Mouse (Mus musculus) intestine, postnatal 0 days (tissue): ENCODE results near the gene Cacna1a. TPM values are rescaled to one million over a fixed set of nuclear protein-coding genes. Genes with fewer than 3 reads are reported as not detected.

Experiments used
- ATAC-seq: fragments of 200-750 bp; cut with Nextera tagmentation; 2 replicates; pipeline ENCODE4 v1.8.0; 2017; ENCODE audit warnings: mild to moderate bottlenecking, moderate TSS enrichment, moderate library complexity
- H3K27ac ChIP-seq: fragments of 300-500 bp; sonication (generic); 2 replicates; pipeline ENCODE4 v1.5.1; 2014; ENCODE audit warnings: mild to moderate bottlenecking, low read depth, low read length, moderate library complexity
- H3K27me3 ChIP-seq: fragments of 300-500 bp; sonication (generic); replicated peaks from 2 replicates; pipeline ENCODE4 v1.6.1; 2014; ENCODE audit warnings: low read length, mixed read lengths; ENCODE audit not compliant: control insufficient read depth, insufficient read depth
- H3K36me3 ChIP-seq: fragments of 300-500 bp; sonication (generic); 2 replicates; pipeline ENCODE4 v1.6.1; 2014; ENCODE audit warnings: mild to moderate bottlenecking, moderate library complexity; ENCODE audit not compliant: control insufficient read depth, insufficient read depth
- H3K4me1 ChIP-seq: fragments of 300-500 bp; sonication (generic); replicated peaks from 2 replicates; pipeline ENCODE4 v1.6.1; 2014; ENCODE audit warnings: antibody characterized with exemption, low read length, mixed read lengths; ENCODE audit not compliant: control insufficient read depth, insufficient read depth
- H3K4me2 ChIP-seq: fragments of 300-500 bp; sonication (generic); replicated peaks from 2 replicates; pipeline ENCODE4 v1.6.1; 2014; ENCODE audit warnings: low read depth, mild to moderate bottlenecking, moderate library complexity
- H3K4me3 ChIP-seq: fragments of 300-500 bp; sonication (generic); 2 replicates; pipeline ENCODE4 v1.5.1; 2014; ENCODE audit warnings: low read depth, low read length
- H3K9ac ChIP-seq: fragments of 300-500 bp; sonication (generic); 2 replicates; pipeline ENCODE4 v1.6.1; 2014; ENCODE audit warnings: mild to moderate bottlenecking, low read depth, low read length
- H3K9me3 ChIP-seq: fragments of 300-500 bp; sonication (generic); 2 replicates; pipeline ENCODE4 v1.6.1; 2016; ENCODE audit warnings: mixed run types; ENCODE audit not compliant: control insufficient read depth
- CTCF ChIP-seq: sonication (generic); IDR thresholded peaks from 2 replicates; pipeline ENCODE4 v1.5.1; 2016; ENCODE audit warnings: low read depth, mild to moderate bottlenecking, control low read depth, antibody characterized with exemption, moderate library complexity
- WGBS: fragments of 180-500 bp; shearing (Covaris S2); extraction: QIAGEN DNeasy Blood & Tissue Kit; methylation state at CpG from one replicate; pipeline ENCODE4 v1.1.7; 2014; 5-methylcytosine and 5-hydroxymethylcytosine counted together
- polyA plus RNA-seq: library from polyadenylated mRNA; unstranded; fragments of >200 nt; fragmentation: Nextera tagmentation; extraction: Ambion mirVana; gene quantifications from 2 replicates; pipeline ENCODE4 v1.2.1, GENCODE M21; 2015

Cacna1a gene
- polyA plus RNA-seq, 1 experiment from 2014 or later: 2.4 TPM

DNA sequence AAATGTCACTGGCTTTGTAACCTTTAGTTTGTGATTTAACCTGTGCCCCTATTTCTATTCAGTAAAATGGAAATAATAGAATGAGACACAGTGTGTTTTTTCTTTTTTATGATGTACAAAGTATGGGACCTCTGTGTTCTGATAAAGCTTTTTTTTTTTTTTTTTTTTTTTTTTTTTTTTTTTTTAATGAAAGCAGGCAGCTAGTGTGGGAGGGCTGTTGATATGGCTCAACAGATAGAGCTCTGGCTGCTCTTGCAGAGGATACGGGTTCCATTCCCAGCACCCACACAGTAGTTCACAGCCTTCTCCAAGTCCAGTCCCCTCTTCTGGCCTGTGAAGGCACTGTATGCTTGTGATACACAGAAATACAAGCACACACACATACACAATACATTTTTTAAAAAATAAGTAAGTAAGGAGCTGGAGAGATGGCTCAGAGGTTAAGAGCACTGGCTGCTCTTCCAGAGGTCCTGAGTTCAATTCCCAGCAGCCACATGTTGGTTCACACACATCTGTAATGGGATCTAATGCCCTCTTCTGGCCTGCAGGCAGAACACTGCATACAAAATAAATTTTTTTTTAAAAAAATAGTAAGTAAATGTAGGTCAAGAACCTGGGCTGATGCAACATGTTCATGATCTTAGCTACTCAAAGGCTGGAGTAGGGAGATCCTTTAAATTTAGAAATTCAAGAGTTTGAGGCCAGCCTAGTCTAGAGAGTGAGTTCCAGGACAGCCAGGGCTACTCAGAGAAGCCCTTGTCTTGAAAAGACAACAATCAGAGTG, 253.5 kb downstream of the Cacna1a start:
- Histone ChIP-seq H3K36me3 (no peaks in the 10 kb centered on the region), H3K4me3 (no peak overlapping the region), H3K9me3 (no peaks in the 10 kb centered on the region), H3K27me3 (no peaks in the 10 kb centered on the region), H3K9ac (no peak overlapping the region; the same call in 1 of the 2 replicates), H3K4me1 (0 out of 2 replicates have a peak, but pooled peaks cover 5% of the 10 kb centered on the region), H3K27ac (no peak overlapping the region), H3K4me2 (no peak overlapping the region; the same call in 1 of the 2 replicates)
- 70% methylated on average over 1 of the region's 1 CpGs for WGBS
- peak; percentile 39; the same call in 1 of the 2 replicates for TF ChIP-seq CTCF
- ATAC-seq: no peak

- Histone ChIP-seq H3K9ac (no peak overlapping the region), H3K9me3 (no peaks in the 10 kb centered on the region), H3K4me3 (no peak overlapping the region), H3K27me3 (no peaks in the 10 kb centered on the region), H3K36me3 (no peaks in the 10 kb centered on the region), H3K27ac (no peak overlapping the region), H3K4me2 (no peak overlapping the region), H3K4me1 (0 out of 2 replicates have a peak, but pooled peaks cover 5% of the 10 kb centered on the region)
- ATAC-seq: no peak
- no peak for TF ChIP-seq CTCF
- WGBS: 53% methylated on average over 5 of the region's 5 CpGs
Measured at GRCm38 (mm10) chr8:84643019-84643418, 254.8 kb downstream of the Cacna1a start.

DNA sequence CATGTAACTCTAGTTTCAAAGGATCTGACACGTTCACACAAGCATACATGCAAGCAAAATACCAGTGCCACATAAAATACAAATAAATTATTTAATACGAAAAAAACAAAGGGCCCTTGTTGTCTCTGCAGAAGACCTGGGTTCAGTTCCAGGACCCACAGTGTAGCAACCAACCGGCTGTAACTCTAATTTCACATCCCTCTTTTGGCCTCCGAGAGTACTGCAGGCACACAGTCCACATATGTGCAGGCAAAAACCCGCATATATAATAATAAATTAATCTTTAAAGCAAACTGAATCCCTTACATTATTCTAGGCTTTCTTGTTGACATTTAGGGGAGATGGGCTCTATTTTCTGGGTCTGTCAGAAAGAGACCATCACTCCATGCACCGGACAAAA, 258.6 kb downstream of the Cacna1a start:
- WGBS: 59% methylated on average over 6 of the region's 6 CpGs
- no peaks in the 10 kb centered on the region for H3K36me3 ChIP-seq
- TF ChIP-seq CTCF: peak; percentile 40
- no peak for ATAC-seq
- no peak overlapping the region for H3K9ac ChIP-seq
- peak overlapping the region; percentile 57 for H3K4me2 ChIP-seq
- no peak overlapping the region for H3K27ac ChIP-seq
- H3K27me3 ChIP-seq: no peaks in the 10 kb centered on the region
- H3K9me3 ChIP-seq: no peaks in the 10 kb centered on the region
- 0 out of 2 replicates have a peak, but pooled peaks cover 5% of the 10 kb centered on the region for H3K4me1 ChIP-seq
- H3K4me3 ChIP-seq: no peak overlapping the region

DNA sequence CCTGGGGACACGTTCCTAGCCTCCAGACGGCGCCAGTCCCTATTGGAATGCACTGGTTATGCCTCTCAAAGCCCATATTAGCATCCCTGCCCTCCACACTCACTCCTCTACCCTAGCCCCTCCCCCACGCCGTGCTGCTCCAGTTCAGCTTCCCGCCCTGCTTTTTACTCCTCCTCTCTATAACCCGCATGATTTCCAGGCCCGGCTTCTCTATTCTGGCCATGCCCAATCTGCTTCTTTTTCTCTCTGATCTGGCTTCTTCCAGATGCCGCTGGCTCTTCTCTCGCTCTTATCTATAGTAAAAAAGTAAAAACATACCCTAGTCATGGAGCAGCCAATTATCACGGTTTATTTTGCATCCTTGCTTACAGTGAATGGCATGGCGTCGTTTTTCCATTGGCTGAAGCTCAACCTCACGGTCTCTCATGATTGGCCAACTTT, 259.2 kb downstream of the Cacna1a start:
- no peaks in the 10 kb centered on the region for H3K27me3 ChIP-seq
- 0 out of 2 replicates have a peak, but pooled peaks have one; percentile 12 for ATAC-seq
- TF ChIP-seq CTCF: peak; percentile 49
- H3K9me3 ChIP-seq: no peaks in the 10 kb centered on the region
- H3K27ac ChIP-seq: no peak overlapping the region
- peak overlapping the region; percentile 57 for H3K4me2 ChIP-seq
- WGBS: 6% methylated on average over 14 of the region's 14 CpGs
- H3K4me1 ChIP-seq: 0 out of 2 replicates have a peak, but pooled peaks cover 4% of the 10 kb centered on the region
- H3K9ac ChIP-seq: no peak overlapping the region
- no peaks in the 10 kb centered on the region for H3K36me3 ChIP-seq
- no peak overlapping the region for H3K4me3 ChIP-seq

DNA sequence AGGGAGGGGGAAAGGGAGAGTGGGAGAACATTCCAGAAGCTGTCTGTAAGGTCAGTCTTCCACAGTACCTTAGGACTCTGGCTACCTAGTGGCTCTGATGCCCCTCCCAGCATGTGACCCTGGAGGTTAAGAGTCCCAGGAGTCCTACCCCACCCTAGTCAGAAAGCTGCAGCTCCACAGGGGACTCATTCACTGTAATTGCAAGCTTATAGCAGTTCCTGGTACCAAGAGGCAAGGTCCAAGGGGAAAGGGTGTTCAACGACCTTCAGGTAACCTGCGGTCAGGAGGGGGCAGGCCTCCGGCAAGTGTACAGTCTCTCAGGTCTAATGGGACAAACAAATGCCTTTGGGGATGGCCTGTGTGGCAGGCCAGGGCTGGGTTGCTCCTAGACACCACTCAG, 262.0 kb downstream of the Cacna1a start:
- WGBS: 28% methylated on average over 3 of the region's 3 CpGs
- H3K27me3 ChIP-seq: no peaks in the 10 kb centered on the region

GRCm38 (mm10) chr8:84653092-84653631, 264.9 kb downstream of the Cacna1a start:
- H3K36me3 ChIP-seq: no peaks in the 10 kb centered on the region
- 48% methylated on average over 9 of the region's 9 CpGs for WGBS
- no peak for ATAC-seq

More for the DNA sequence above, 262.0 kb downstream of the Cacna1a start:
- ATAC-seq: peak; percentile 70
- TF ChIP-seq CTCF: no peak
- Histone ChIP-seq H3K4me1 (0 out of 2 replicates have a peak, but pooled peaks cover under 1% of the 10 kb centered on the region), H3K9me3 (no peaks in the 10 kb centered on the region), H3K9ac (no peak overlapping the region), H3K27ac (peak overlapping the region; percentile 29; the same call in 1 of the 2 replicates), H3K4me2 (no peak overlapping the region), H3K4me3 (no peak overlapping the region), H3K36me3 (no peaks in the 10 kb centered on the region)

More at GRCm38 (mm10) chr8:84653092-84653631, 264.9 kb downstream of the Cacna1a start:
- Histone ChIP-seq H3K4me1 (0 out of 2 replicates have a peak, but pooled peaks cover 4% of the 10 kb centered on the region), H3K27ac (no peak overlapping the region), H3K9ac (no peak overlapping the region), H3K4me2 (no peak overlapping the region), H3K9me3 (no peaks in the 10 kb centered on the region), H3K27me3 (no peaks in the 10 kb centered on the region), H3K4me3 (no peak overlapping the region)
- TF ChIP-seq CTCF: no peak
